Mouse (Mus musculus) forebrain, embryonic 12.5 days (tissue): ENCODE measurements at regions not wholly inside any gene's neighbourhood (a gene's known extent, or its start where the extent isn't known, plus 50 kb on each side); places are given as distances from the start of the nearest gene placed in this dataset.

Source experiments
- ATAC-seq: fragments of 200-750 bp; cut with Nextera tagmentation; 2 replicates; pipeline ENCODE4 v1.8.0; 2017; ENCODE audit warnings: moderate TSS enrichment; ENCODE audit not compliant: low FRiP score
- H3K27ac ChIP-seq: fragments of 300-500 bp; sonication (generic); 2 replicates; pipeline ENCODE4 v1.5.1; 2016; ENCODE audit warnings: mild to moderate bottlenecking
- H3K27me3 ChIP-seq: fragments of 300-500 bp; sonication (generic); 2 replicates; pipeline ENCODE4 v1.6.1; 2016; ENCODE audit warnings: mild to moderate bottlenecking
- H3K36me3 ChIP-seq: fragments of 300-500 bp; sonication (generic); replicated peaks from 2 replicates; pipeline ENCODE4 v1.6.1; 2016; ENCODE audit warnings: mild to moderate bottlenecking
- H3K4me1 ChIP-seq: fragments of 300-500 bp; sonication (generic); 2 replicates; pipeline ENCODE4 v1.6.1; 2016
- H3K4me2 ChIP-seq: fragments of 300-500 bp; sonication (generic); 2 replicates; pipeline ENCODE4 v1.6.1; 2016; ENCODE audit warnings: mild to moderate bottlenecking, moderate library complexity
- H3K4me3 ChIP-seq: fragments of 300-500 bp; sonication (generic); replicated peaks from 2 replicates; pipeline ENCODE4 v1.5.1; 2016; ENCODE audit warnings: mild to moderate bottlenecking
- H3K9ac ChIP-seq: fragments of 300-500 bp; sonication (generic); 2 replicates; pipeline ENCODE4 v1.6.1; 2016; ENCODE audit warnings: mild to moderate bottlenecking
- H3K9me3 ChIP-seq: fragments of 300-500 bp; sonication (generic); 2 replicates; pipeline ENCODE4 v1.6.1; 2016
- WGBS: fragments of 180-500 bp; shearing (Covaris S2); methylation state at CpG from one replicate; pipeline ENCODE4 v1.1.7; 2016; 5-methylcytosine and 5-hydroxymethylcytosine counted together

- peaks cover 46% of the 10 kb centered on the region for H3K27me3 ChIP-seq
- no peak for ATAC-seq
- 92% methylated on average over 5 of the region's 5 CpGs for WGBS
- no peaks in the 10 kb centered on the region for H3K4me1 ChIP-seq
- H3K9me3 ChIP-seq, result no peaks in the 10 kb centered on the region
- no peak overlapping the region for H3K9ac ChIP-seq
- H3K27ac ChIP-seq, result no peak overlapping the region
- H3K4me3 ChIP-seq, result no peak overlapping the region
- no peaks in the 10 kb centered on the region for H3K36me3 ChIP-seq
- H3K4me2 ChIP-seq, result no peak overlapping the region
Measured at GRCm38 (mm10) chr11:44052481-44052880, 151.5 kb upstream of the Adra1b start.

GRCm38 (mm10) chr11:44062446-44062845, 161.4 kb upstream of the Adra1b start:
- H3K4me2 ChIP-seq, result no peak overlapping the region
- H3K36me3 ChIP-seq, result no peaks in the 10 kb centered on the region
- ATAC-seq, result no peak
- no peak overlapping the region for H3K4me3 ChIP-seq
- no peaks in the 10 kb centered on the region; the same call in 1 of the 2 replicates for H3K4me1 ChIP-seq
- WGBS, result 93% methylated on average over 1 of the region's 1 CpGs
- no peaks in the 10 kb centered on the region for H3K9me3 ChIP-seq
- no peaks in the 10 kb centered on the region; the same call in 1 of the 2 replicates for H3K27me3 ChIP-seq
- no peak overlapping the region for H3K9ac ChIP-seq
- H3K27ac ChIP-seq, result no peak overlapping the region

- H3K36me3 ChIP-seq, result no peaks in the 10 kb centered on the region
- no peaks in the 10 kb centered on the region for H3K9me3 ChIP-seq
- H3K4me2 ChIP-seq, result no peak overlapping the region
- ATAC-seq, result no peak
- H3K27ac ChIP-seq, result no peak overlapping the region
- no peak overlapping the region for H3K9ac ChIP-seq
- WGBS, result 87% methylated on average over 2 of the region's 2 CpGs
- no peaks in the 10 kb centered on the region for H3K4me1 ChIP-seq
- H3K4me3 ChIP-seq, result no peak overlapping the region
- no peaks in the 10 kb centered on the region for H3K27me3 ChIP-seq
Measured at GRCm38 (mm10) chr11:44066176-44066575, 165.2 kb upstream of the Adra1b start.

- Histone ChIP-seq H3K4me1 (no peaks in the 10 kb centered on the region), H3K9ac (no peak overlapping the region), H3K9me3 (no peaks in the 10 kb centered on the region), H3K27me3 (no peaks in the 10 kb centered on the region), H3K27ac (no peak overlapping the region), H3K36me3 (no peaks in the 10 kb centered on the region), H3K4me2 (no peak overlapping the region), H3K4me3 (no peak overlapping the region)
- WGBS, result 83% methylated on average over 3 of the region's 3 CpGs
- no peak for ATAC-seq
Measured at GRCm38 (mm10) chr11:44083716-44084115, 182.7 kb upstream of the Adra1b start.

- no peak for ATAC-seq
- WGBS, result 53% methylated on average over 2 of the region's 2 CpGs
Measured at GRCm38 (mm10) chr11:44086951-44087350, 185.9 kb upstream of the Adra1b start.

GRCm38 (mm10) chr11:44089514-44089913, 188.5 kb upstream of the Adra1b start:
- Histone ChIP-seq H3K27me3 (no peaks in the 10 kb centered on the region), H3K4me3 (no peak overlapping the region), H3K36me3 (no peaks in the 10 kb centered on the region), H3K9me3 (no peaks in the 10 kb centered on the region), H3K9ac (no peak overlapping the region), H3K4me1 (no peaks in the 10 kb centered on the region), H3K4me2 (no peak overlapping the region), H3K27ac (no peak overlapping the region)
- WGBS, result 78% methylated on average over 9 of the region's 9 CpGs
- ATAC-seq, result no peak

More at GRCm38 (mm10) chr11:44086951-44087350, 185.9 kb upstream of the Adra1b start:
- no peak overlapping the region for H3K9ac ChIP-seq
- H3K36me3 ChIP-seq, result no peaks in the 10 kb centered on the region
- no peaks in the 10 kb centered on the region for H3K9me3 ChIP-seq
- H3K4me2 ChIP-seq, result no peak overlapping the region
- no peak overlapping the region for H3K27ac ChIP-seq
- H3K27me3 ChIP-seq, result no peaks in the 10 kb centered on the region
- no peak overlapping the region for H3K4me3 ChIP-seq
- no peaks in the 10 kb centered on the region for H3K4me1 ChIP-seq

- Histone ChIP-seq H3K9me3 (no peaks in the 10 kb centered on the region), H3K36me3 (no peaks in the 10 kb centered on the region), H3K9ac (no peak overlapping the region), H3K4me1 (no peaks in the 10 kb centered on the region), H3K4me2 (no peak overlapping the region), H3K27ac (no peak overlapping the region), H3K27me3 (no peaks in the 10 kb centered on the region), H3K4me3 (no peak overlapping the region)
- 83% methylated on average over 4 of the region's 4 CpGs for WGBS
- no peak for ATAC-seq
Measured at GRCm38 (mm10) chr11:44095280-44095679, 194.3 kb upstream of the Adra1b start.

- Histone ChIP-seq H3K4me2 (no peak overlapping the region), H3K4me1 (no peaks in the 10 kb centered on the region), H3K27me3 (no peaks in the 10 kb centered on the region), H3K4me3 (no peak overlapping the region), H3K36me3 (no peaks in the 10 kb centered on the region), H3K27ac (no peak overlapping the region), H3K9me3 (no peaks in the 10 kb centered on the region), H3K9ac (no peak overlapping the region)
- no peak for ATAC-seq
- WGBS, result 81% methylated on average over 5 of the region's 5 CpGs
Measured at GRCm38 (mm10) chr11:44103188-44103840, 202.3 kb upstream of the Adra1b start.

GRCm38 (mm10) chr11:44103841-44104191, 202.8 kb upstream of the Adra1b start:
- Histone ChIP-seq H3K27ac (no peak overlapping the region), H3K9ac (no peak overlapping the region), H3K4me3 (no peak overlapping the region), H3K36me3 (no peaks in the 10 kb centered on the region), H3K27me3 (no peaks in the 10 kb centered on the region), H3K4me2 (no peak overlapping the region), H3K9me3 (no peaks in the 10 kb centered on the region), H3K4me1 (no peaks in the 10 kb centered on the region)
- ATAC-seq, result no peak

- Histone ChIP-seq H3K4me1 (no peaks in the 10 kb centered on the region; the same call in 1 of the 2 replicates), H3K4me2 (no peak overlapping the region), H3K27ac (no peak overlapping the region), H3K9me3 (no peaks in the 10 kb centered on the region), H3K4me3 (no peak overlapping the region), H3K27me3 (no peaks in the 10 kb centered on the region), H3K9ac (no peak overlapping the region), H3K36me3 (no peaks in the 10 kb centered on the region)
- ATAC-seq, result no peak
- 85% methylated on average over 1 of the region's 1 CpGs for WGBS
Measured at GRCm38 (mm10) chr11:44106231-44106630, 205.2 kb upstream of the Adra1b start.

- 41% methylated on average over 5 of the region's 5 CpGs for WGBS
- Histone ChIP-seq H3K27ac (no peak overlapping the region), H3K36me3 (no peaks in the 10 kb centered on the region), H3K27me3 (no peaks in the 10 kb centered on the region), H3K4me1 (no peaks in the 10 kb centered on the region; the same call in 1 of the 2 replicates), H3K4me2 (no peak overlapping the region), H3K9ac (no peak overlapping the region), H3K4me3 (no peak overlapping the region), H3K9me3 (no peaks in the 10 kb centered on the region)
- ATAC-seq, result no peak
Measured at GRCm38 (mm10) chr11:44111525-44111924, 210.5 kb upstream of the Adra1b start.

GRCm38 (mm10) chr11:44127088-44127487, 226.1 kb upstream of the Adra1b start:
- H3K9ac ChIP-seq, result no peak overlapping the region
- H3K27me3 ChIP-seq, result no peaks in the 10 kb centered on the region
- ATAC-seq, result no peak
- no peaks in the 10 kb centered on the region for H3K36me3 ChIP-seq
- no peak overlapping the region for H3K4me2 ChIP-seq
- no peak overlapping the region for H3K4me3 ChIP-seq
- H3K27ac ChIP-seq, result no peak overlapping the region
- peaks cover 3% of the 10 kb centered on the region for H3K4me1 ChIP-seq
- WGBS, result 59% methylated on average over 9 of the region's 9 CpGs
- H3K9me3 ChIP-seq, result no peaks in the 10 kb centered on the region

- 95% methylated on average over 6 of the region's 6 CpGs for WGBS
- Histone ChIP-seq H3K4me1 (peaks cover 3% of the 10 kb centered on the region), H3K9me3 (no peaks in the 10 kb centered on the region), H3K27ac (no peak overlapping the region), H3K4me2 (no peak overlapping the region), H3K27me3 (no peaks in the 10 kb centered on the region), H3K9ac (no peak overlapping the region), H3K4me3 (no peak overlapping the region), H3K36me3 (no peaks in the 10 kb centered on the region)
- no peak for ATAC-seq
Measured at GRCm38 (mm10) chr11:44128481-44128880, 227.5 kb upstream of the Adra1b start.
